Mouse (Mus musculus): ENCODE measurements around the gene Krt34. TPM values are rescaled to one million over a fixed set of nuclear protein-coding genes. Genes with fewer than 3 reads are reported as not detected.

Gene Krt34
- polyA plus RNA-seq, 1 experiment from 2014 or later, result not detected

DNA sequence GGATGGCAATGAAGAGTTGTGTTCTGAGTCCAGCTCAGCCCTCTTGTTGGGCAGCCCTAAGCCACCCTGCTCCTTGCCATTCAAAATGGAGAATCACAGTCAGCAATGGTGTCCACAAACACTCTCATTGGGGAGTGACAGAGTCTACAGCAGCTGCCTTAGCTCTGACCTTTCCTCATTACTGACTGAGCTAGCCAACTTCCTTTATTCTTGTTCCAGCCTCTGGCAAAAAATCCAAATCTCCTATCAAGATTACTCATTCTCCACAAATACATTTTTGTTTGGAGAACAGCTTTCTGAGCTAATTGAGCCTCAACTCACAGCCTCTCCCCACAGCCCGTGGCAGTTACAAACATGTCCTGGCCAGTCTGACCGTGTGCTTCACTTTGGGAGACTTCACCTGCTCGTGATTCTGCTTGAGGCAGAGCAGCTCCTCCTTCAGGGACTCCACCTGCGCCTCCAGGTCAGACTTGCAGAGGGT, 27.6 kb downstream of the Krt34 start:
- H3K9me3 ChIP-seq (replicated peaks; ENCODE audit: control insufficient read depth, low read length), result no peaks in the 10 kb centered on the region
- no peak overlapping the region for H3K4me2 ChIP-seq (ENCODE audit: low read depth, low read length)
- H3K4me3 ChIP-seq (ENCODE audit: low read depth, low read length), result no peak overlapping the region
- no peaks in the 10 kb centered on the region for H3K4me1 ChIP-seq (ENCODE audit: control insufficient read depth, insufficient read depth, low read length)
- no peak overlapping the region for H3K27ac ChIP-seq (replicated peaks; ENCODE audit: low read depth, low read length)
- DNase-seq (ENCODE audit: low spot score), result peak; percentile 5
- no peaks in the 10 kb centered on the region for H3K36me3 ChIP-seq (replicated peaks; ENCODE audit: control insufficient read depth, insufficient read depth, low read depth, low read length)
- H3K27me3 ChIP-seq (ENCODE audit: control insufficient read depth, insufficient read depth, low read length), result no peaks in the 10 kb centered on the region
- no peak for ATAC-seq (replicated peaks; ENCODE audit: insufficient number of reproducible peaks, low FRiP score, low TSS enrichment, low read depth)
- H3K9ac ChIP-seq (replicated peaks; ENCODE audit: low read length), result no peak overlapping the region
- 61% methylated on average over 4 of the region's 4 CpGs for WGBS

DNA sequence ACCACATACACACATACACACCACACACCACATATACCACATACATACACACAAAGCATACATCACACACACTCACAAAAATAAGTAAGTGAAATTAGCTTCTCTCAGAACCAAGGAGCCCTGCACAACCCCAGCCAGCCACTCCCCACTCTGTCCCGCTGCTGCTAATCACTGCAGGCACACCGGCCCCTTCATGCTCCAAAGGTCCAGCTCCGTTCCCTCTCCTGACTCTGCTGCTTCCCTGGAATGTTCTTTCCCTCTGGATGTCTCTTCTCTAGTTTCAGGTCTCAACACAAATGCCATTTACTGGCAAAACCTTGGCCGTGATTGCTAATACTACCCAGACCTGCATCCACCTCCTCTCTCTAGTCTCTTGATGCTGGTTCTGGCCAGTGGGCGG, 30.7 kb downstream of the Krt34 start:
- no peak for DNase-seq (ENCODE audit: low spot score)
- Histone ChIP-seq H3K9me3 (replicated peaks; ENCODE audit: control insufficient read depth, low read length) (no peaks in the 10 kb centered on the region), H3K4me2 (ENCODE audit: low read depth, low read length) (no peak overlapping the region), H3K4me1 (ENCODE audit: control insufficient read depth, insufficient read depth, low read length) (no peaks in the 10 kb centered on the region), H3K36me3 (replicated peaks; ENCODE audit: control insufficient read depth, insufficient read depth, low read depth, low read length) (no peaks in the 10 kb centered on the region), H3K27ac (replicated peaks; ENCODE audit: low read depth, low read length) (no peak overlapping the region), H3K4me3 (ENCODE audit: low read depth, low read length) (no peak overlapping the region), H3K27me3 (ENCODE audit: control insufficient read depth, insufficient read depth, low read length) (no peaks in the 10 kb centered on the region), H3K9ac (replicated peaks; ENCODE audit: low read length) (no peak overlapping the region)
- 79% methylated on average over 5 of the region's 5 CpGs for WGBS
- ATAC-seq (replicated peaks; ENCODE audit: insufficient number of reproducible peaks, low FRiP score, low TSS enrichment, low read depth), result no peak

DNA sequence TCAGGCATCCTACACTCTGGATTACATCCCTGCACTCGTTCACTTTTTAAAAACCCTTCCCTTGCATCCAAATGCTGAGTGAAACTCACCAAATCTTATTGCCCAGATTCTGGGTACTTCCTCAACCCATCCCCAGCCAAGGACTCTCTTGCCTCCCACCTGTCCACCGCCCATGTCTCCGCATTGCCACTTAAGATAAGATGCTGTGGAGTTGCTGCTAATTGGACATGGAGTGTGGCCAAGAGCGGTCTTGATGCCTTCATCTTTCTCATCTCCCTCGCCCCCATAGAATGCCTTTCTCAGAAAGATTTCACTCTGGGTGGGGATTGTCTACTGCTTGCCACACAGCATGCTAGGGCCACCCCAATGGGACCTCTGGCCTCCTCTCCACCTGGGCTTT, 33.0 kb downstream of the Krt34 start:
- Histone ChIP-seq H3K4me2 (ENCODE audit: low read depth, low read length) (no peak overlapping the region), H3K4me3 (ENCODE audit: low read depth, low read length) (no peak overlapping the region)

GRCm38 (mm10) chr11:100006624-100007023, 34.7 kb downstream of the Krt34 start:
- Histone ChIP-seq H3K9me3 (replicated peaks; ENCODE audit: control insufficient read depth, low read length) (no peaks in the 10 kb centered on the region), H3K4me1 (ENCODE audit: control insufficient read depth, insufficient read depth, low read length) (no peaks in the 10 kb centered on the region), H3K36me3 (replicated peaks; ENCODE audit: control insufficient read depth, insufficient read depth, low read depth, low read length) (no peaks in the 10 kb centered on the region), H3K4me3 (ENCODE audit: low read depth, low read length) (no peak overlapping the region), H3K27ac (replicated peaks; ENCODE audit: low read depth, low read length) (no peak overlapping the region), H3K4me2 (ENCODE audit: low read depth, low read length) (no peak overlapping the region), H3K27me3 (ENCODE audit: control insufficient read depth, insufficient read depth, low read length) (no peaks in the 10 kb centered on the region), H3K9ac (replicated peaks; ENCODE audit: low read length) (no peak overlapping the region)
- DNase-seq (ENCODE audit: low spot score), result no peak
- 59% methylated on average over 3 of the region's 3 CpGs for WGBS
- ATAC-seq (replicated peaks; ENCODE audit: insufficient number of reproducible peaks, low FRiP score, low TSS enrichment, low read depth), result no peak

More for the DNA sequence above, 33.0 kb downstream of the Krt34 start:
- no peak for ATAC-seq (replicated peaks; ENCODE audit: insufficient number of reproducible peaks, low FRiP score, low TSS enrichment, low read depth)
- DNase-seq (ENCODE audit: low spot score), result no peak
- H3K4me1 ChIP-seq (ENCODE audit: control insufficient read depth, insufficient read depth, low read length), result no peaks in the 10 kb centered on the region
- no peaks in the 10 kb centered on the region for H3K27me3 ChIP-seq (ENCODE audit: control insufficient read depth, insufficient read depth, low read length)
- no peak overlapping the region for H3K27ac ChIP-seq (replicated peaks; ENCODE audit: low read depth, low read length)
- WGBS, result 84% methylated on average over 5 of the region's 5 CpGs
- H3K9ac ChIP-seq (replicated peaks; ENCODE audit: low read length), result no peak overlapping the region
- no peaks in the 10 kb centered on the region for H3K36me3 ChIP-seq (replicated peaks; ENCODE audit: control insufficient read depth, insufficient read depth, low read depth, low read length)
- H3K9me3 ChIP-seq (replicated peaks; ENCODE audit: control insufficient read depth, low read length), result no peaks in the 10 kb centered on the region

- Histone ChIP-seq H3K4me2 (ENCODE audit: low read depth, low read length) (no peak overlapping the region), H3K4me1 (ENCODE audit: control insufficient read depth, insufficient read depth, low read length) (no peaks in the 10 kb centered on the region), H3K4me3 (ENCODE audit: low read depth, low read length) (no peak overlapping the region), H3K9ac (replicated peaks; ENCODE audit: low read length) (no peak overlapping the region), H3K27me3 (ENCODE audit: control insufficient read depth, insufficient read depth, low read length) (no peaks in the 10 kb centered on the region), H3K9me3 (replicated peaks; ENCODE audit: control insufficient read depth, low read length) (no peaks in the 10 kb centered on the region), H3K27ac (replicated peaks; ENCODE audit: low read depth, low read length) (no peak overlapping the region), H3K36me3 (replicated peaks; ENCODE audit: control insufficient read depth, insufficient read depth, low read depth, low read length) (no peaks in the 10 kb centered on the region)
- DNase-seq (ENCODE audit: low spot score), result no peak
- no peak for ATAC-seq (replicated peaks; ENCODE audit: insufficient number of reproducible peaks, low FRiP score, low TSS enrichment, low read depth)
- 89% methylated on average over 8 of the region's 8 CpGs for WGBS
These were observed 35.4 kb downstream of the Krt34 start for GRCm38 (mm10) chr11:100005905-100006304.

- no peak overlapping the region for H3K4me2 ChIP-seq (ENCODE audit: low read depth, low read length)
- H3K27ac ChIP-seq (replicated peaks; ENCODE audit: low read depth, low read length), result no peak overlapping the region
- H3K27me3 ChIP-seq (ENCODE audit: control insufficient read depth, insufficient read depth, low read length), result no peaks in the 10 kb centered on the region
- H3K9ac ChIP-seq (replicated peaks; ENCODE audit: low read length), result no peak overlapping the region
- DNase-seq (ENCODE audit: low spot score), result peak; percentile 72
- ATAC-seq (replicated peaks; ENCODE audit: insufficient number of reproducible peaks, low FRiP score, low TSS enrichment, low read depth), result no peak
- no peak overlapping the region for H3K4me3 ChIP-seq (ENCODE audit: low read depth, low read length)
- H3K9me3 ChIP-seq (replicated peaks; ENCODE audit: control insufficient read depth, low read length), result no peaks in the 10 kb centered on the region
- H3K36me3 ChIP-seq (replicated peaks; ENCODE audit: control insufficient read depth, insufficient read depth, low read depth, low read length), result no peaks in the 10 kb centered on the region
- WGBS, result 27% methylated on average over 6 of the region's 6 CpGs
- H3K4me1 ChIP-seq (ENCODE audit: control insufficient read depth, insufficient read depth, low read length), result no peaks in the 10 kb centered on the region
These were observed 36.5 kb downstream of the Krt34 start for GRCm38 (mm10) chr11:100004846-100005245.

- H3K9ac ChIP-seq (replicated peaks; ENCODE audit: low read length), result no peak overlapping the region
- DNase-seq (ENCODE audit: low spot score) (no peak), ATAC-seq (replicated peaks; ENCODE audit: insufficient number of reproducible peaks, low FRiP score, low TSS enrichment, low read depth) (no peak)
- H3K4me1 ChIP-seq (ENCODE audit: control insufficient read depth, insufficient read depth, low read length), result no peaks in the 10 kb centered on the region
- H3K27ac ChIP-seq (replicated peaks; ENCODE audit: low read depth, low read length), result no peak overlapping the region
- no peaks in the 10 kb centered on the region for H3K27me3 ChIP-seq (ENCODE audit: control insufficient read depth, insufficient read depth, low read length)
- 92% methylated on average over 7 of the region's 7 CpGs for WGBS
- no peak overlapping the region for H3K4me2 ChIP-seq (ENCODE audit: low read depth, low read length)
- no peak overlapping the region for H3K4me3 ChIP-seq (ENCODE audit: low read depth, low read length)
- no peaks in the 10 kb centered on the region for H3K36me3 ChIP-seq (replicated peaks; ENCODE audit: control insufficient read depth, insufficient read depth, low read depth, low read length)
- no peaks in the 10 kb centered on the region for H3K9me3 ChIP-seq (replicated peaks; ENCODE audit: control insufficient read depth, low read length)
These were observed 42.3 kb downstream of the Krt34 start for GRCm38 (mm10) chr11:99999091-99999490.

- Histone ChIP-seq H3K4me1 (ENCODE audit: control insufficient read depth, insufficient read depth, low read length) (no peaks in the 10 kb centered on the region), H3K27me3 (ENCODE audit: control insufficient read depth, insufficient read depth, low read length) (0 out of 2 replicates have a peak, but pooled peaks cover 2% of the 10 kb centered on the region), H3K27ac (replicated peaks; ENCODE audit: low read depth, low read length) (no peak overlapping the region), H3K4me2 (ENCODE audit: low read depth, low read length) (no peak overlapping the region), H3K36me3 (replicated peaks; ENCODE audit: control insufficient read depth, insufficient read depth, low read depth, low read length) (no peaks in the 10 kb centered on the region), H3K9ac (replicated peaks; ENCODE audit: low read length) (no peak overlapping the region), H3K9me3 (replicated peaks; ENCODE audit: control insufficient read depth, low read length) (no peaks in the 10 kb centered on the region), H3K4me3 (ENCODE audit: low read depth, low read length) (no peak overlapping the region)
- DNase-seq (ENCODE audit: low spot score) (no peak), ATAC-seq (replicated peaks; ENCODE audit: insufficient number of reproducible peaks, low FRiP score, low TSS enrichment, low read depth) (no peak)
- WGBS, result 73% methylated on average over 4 of the region's 4 CpGs
These were observed 47.0 kb downstream of the Krt34 start for GRCm38 (mm10) chr11:99994384-99994661.

Measured in embryonic facial prominence, embryonic 11.5 days (tissue).